Mouse (Mus musculus) ovary, postnatal 14 days (tissue): ENCODE data around the gene Utp20.
"Not testable (repeated sequence)": the region's sequence is repeated elsewhere in the genome, so short reads cannot be mapped to it uniquely, and the experiment has no call there.

Experiments used
- DNase-seq: peaks from one replicate; pipeline ENCODE4 v3.0.0; 2022; ENCODE audit warnings: low spot score

The Utp20 gene

GRCm38 (mm10) chr10:88826188-88826946 lies at the start of gene Utp20:
Utp20 (minus strand) TSS chr10:88826804.
- peak; percentile 58 for DNase-seq

DNA sequence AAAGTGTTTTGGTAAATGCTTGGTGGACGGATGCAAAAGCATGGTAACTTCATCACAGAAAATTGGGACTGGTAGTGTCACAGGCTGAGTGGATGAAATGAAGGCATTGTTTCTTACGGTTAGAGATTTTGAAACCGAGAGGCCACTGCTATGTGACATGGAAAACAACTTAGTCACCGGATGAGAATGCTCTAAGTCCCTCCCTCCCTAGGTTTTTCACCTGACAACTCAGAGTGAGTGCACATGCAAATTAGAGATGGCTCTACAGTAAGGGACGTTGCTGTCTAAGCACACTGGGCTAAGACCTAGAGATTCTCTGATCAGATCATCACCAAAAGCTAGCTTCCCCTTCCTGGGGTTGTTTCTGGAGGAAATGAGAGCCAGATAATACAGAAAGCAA lies 48.3 kb upstream of the Utp20 start:
- no peak for DNase-seq

GRCm38 (mm10) chr10:88866017-88866416 lies 39.4 kb upstream of the Utp20 start:
- no peak for DNase-seq

GRCm38 (mm10) chr10:88862293-88862692 lies 35.7 kb upstream of the Utp20 start:
- DNase-seq, result no peak

- DNase-seq, result no peak
Observed at GRCm38 (mm10) chr10:88861416-88861815, 34.8 kb upstream of the Utp20 start.

- no peak for DNase-seq
Observed at GRCm38 (mm10) chr10:88860911-88861310, 34.3 kb upstream of the Utp20 start.

DNA sequence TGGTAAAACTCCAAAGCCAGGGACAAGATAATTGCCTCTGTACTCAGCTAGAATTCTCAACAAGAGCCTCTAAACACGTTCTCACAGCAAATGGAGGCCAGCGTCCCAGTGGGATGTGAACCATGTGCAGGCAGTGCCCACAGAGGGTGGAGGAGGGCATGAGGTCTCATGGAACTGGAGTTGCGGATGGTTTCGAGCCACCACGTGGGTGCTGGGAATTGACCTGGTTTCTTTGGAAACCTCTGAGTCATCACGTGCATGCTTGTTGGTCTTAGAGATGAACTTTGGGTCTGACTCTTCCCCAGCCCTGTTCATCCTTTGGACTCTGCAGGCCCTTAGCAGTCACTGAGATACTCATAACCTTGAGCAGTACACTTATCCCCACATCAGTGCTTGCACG lies 26.7 kb upstream of the Utp20 start:
- no peak for DNase-seq

- no peak for DNase-seq
Observed at GRCm38 (mm10) chr10:88849976-88850375, 23.4 kb upstream of the Utp20 start.

- DNase-seq, result no peak
Observed at GRCm38 (mm10) chr10:88848876-88849476, 22.4 kb upstream of the Utp20 start.

- DNase-seq, result no peak
Observed at GRCm38 (mm10) chr10:88834227-88834626, 7.6 kb upstream of the Utp20 start.

DNA sequence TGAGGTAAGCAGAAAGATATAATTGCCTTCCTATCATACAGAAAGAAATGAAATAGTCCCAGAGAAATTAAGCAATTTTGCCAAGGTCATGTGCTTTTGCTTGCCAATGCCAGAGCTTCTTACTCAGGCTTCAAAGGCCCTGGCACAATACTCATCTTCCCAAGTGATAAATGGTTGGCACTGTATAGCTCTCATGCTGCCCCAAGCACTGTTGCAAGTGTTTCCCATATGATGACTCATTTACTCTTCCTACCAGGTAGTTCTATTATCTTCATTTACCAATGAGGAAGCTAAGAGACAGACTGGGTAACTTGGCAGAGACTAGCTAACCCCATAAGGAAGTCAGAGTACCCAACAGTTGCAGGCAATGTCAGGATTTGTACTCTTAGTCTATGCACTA lies 1.8 kb upstream of the Utp20 start:
- DNase-seq, result no peak

DNA sequence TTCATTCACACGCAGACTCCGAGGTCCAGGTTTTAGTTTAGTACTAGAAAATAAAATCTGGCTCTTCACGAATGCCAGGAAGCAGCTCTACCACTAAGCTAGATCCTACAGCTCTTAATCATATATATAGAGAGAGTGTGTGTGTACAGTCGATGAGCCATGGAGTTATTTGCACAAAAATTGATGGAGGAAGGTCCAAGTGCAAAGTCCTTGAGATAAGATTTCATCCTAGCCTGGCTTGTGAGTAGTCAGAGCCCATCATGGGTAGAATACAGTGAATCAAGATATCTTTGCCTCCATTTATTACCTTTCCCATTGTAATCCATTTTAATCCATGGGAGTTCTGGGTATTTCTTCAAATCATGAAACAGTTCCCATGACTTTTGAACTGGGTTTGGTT lies 992 bp upstream of the Utp20 start:
- DNase-seq, result no peak

DNA sequence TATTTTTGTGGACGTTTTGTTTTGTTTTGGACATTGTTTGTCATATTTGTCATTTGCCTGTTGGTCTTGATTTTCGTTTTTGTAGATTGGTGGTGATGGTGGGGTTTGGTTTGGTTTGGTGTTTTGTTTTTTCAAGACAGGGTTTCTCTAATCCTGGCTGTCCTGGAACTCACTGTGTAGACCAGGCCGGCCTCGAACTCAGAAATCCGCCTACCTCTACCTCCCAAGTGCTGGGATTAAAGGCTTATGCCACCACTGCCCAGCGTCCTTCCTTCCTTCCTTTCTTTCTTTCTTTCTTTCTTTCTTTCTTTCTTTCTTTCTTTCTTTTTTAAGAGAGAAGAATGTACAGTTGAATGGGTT lies 323 bp upstream of the Utp20 start:
- DNase-seq, result not testable (repeated sequence)

GRCm38 (mm10) chr10:88817335-88817734 lies 9.3 kb downstream of the Utp20 start:
- no peak for DNase-seq

DNA sequence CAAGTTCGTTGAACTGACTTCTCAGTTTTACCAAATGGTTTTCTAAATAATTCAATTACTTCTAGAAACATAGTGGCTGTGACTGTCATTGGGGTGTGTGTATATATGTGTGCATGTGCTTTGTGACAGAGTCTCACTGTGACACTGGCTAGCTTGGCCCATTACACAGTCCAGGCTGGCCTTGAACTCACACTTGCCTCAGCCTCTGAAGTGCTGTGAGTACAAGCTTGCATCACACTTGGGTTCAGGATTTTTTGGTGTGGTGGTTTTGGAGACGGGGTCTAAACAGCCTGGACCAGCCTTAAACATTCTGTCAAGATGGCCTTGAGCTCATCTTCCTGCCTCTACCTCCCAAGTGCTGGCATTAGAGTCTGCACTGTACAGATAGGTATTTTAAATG lies 11.3 kb downstream of the Utp20 start:
- no peak for DNase-seq

GRCm38 (mm10) chr10:88811704-88812103 lies 14.9 kb downstream of the Utp20 start:
- no peak for DNase-seq

DNA sequence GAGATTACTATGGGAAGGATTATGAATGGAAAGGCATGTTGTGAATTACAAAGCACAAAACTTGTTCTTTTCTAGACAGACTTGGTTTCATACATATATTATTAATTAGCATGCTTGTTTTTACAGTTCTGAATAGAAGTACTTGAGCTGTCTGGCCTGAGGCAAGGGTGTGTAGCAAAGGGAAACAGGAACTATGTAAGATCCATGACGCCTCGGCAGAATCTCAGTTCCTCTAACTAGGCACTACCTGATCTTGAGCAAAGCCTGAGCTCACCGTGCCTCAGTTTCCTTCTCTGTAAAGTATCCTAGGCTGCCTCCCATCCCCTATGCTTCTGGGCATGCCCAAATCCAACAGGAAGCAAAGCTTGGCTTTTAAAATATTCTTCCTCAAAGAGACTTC lies 24.4 kb downstream of the Utp20 start:
- DNase-seq, result no peak

DNA sequence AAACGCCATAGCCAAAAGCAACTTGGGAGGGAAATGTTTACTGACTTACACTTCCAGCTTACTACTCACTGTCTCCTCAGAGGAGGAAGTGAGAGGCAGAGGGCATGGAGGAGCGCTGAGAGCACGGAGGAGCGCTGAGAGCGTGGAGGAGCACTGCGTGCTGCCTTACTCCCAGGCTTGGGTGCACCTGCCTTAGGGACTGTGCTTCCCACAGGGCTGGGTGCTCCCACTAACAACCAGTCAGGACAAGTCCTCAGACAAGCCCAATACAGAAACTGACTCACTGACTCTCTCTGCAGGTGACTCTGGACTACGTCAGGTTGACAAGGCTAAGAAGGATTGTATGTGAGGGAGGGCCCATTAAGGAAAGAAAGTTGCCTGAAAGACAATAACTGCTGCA lies 27.2 kb downstream of the Utp20 start:
- no peak for DNase-seq

GRCm38 (mm10) chr10:88797452-88797851 lies 29.2 kb downstream of the Utp20 start:
- DNase-seq, result no peak

GRCm38 (mm10) chr10:88796939-88797338 lies 29.7 kb downstream of the Utp20 start:
- no peak for DNase-seq

DNA sequence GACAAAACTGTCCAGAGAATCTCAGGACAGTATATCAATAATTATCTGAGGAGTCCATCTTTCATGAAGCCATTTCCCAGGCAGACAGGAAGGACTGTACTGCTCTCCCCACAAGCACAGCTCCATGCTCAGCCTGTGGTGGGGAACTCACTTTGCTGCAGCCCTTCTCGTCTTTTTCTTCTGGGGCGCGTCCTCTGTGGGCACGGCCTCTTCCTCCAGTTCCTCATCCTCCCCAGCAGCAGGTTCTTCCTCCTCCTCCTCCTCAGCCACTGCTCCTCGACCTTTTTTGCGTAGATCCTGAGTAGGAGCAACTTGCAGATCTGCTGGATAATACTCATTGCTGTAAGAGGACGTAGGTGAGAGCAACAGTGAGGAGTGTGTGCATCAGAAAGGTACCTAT lies 31.4 kb downstream of the Utp20 start:
- DNase-seq, result no peak

DNA sequence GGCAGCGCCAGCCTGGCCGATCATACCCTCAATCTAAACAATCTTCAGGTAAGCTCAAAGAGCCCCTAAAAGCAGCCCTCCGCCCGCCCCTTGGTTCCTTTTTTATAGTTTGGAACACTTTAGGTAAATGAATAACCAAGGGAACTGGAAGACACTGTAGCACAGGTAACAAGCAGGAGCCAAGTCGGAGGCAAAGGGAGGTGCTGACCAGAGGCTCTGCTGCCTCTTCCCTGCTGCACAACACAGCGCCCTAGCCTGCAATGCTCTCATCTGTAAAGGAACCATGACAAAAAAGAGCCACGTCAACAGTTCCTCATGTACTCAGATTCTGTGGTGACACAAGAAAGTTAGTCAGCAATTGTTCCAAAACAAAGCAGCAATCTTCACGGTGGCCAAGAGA lies 32.0 kb downstream of the Utp20 start:
- DNase-seq, result no peak

DNA sequence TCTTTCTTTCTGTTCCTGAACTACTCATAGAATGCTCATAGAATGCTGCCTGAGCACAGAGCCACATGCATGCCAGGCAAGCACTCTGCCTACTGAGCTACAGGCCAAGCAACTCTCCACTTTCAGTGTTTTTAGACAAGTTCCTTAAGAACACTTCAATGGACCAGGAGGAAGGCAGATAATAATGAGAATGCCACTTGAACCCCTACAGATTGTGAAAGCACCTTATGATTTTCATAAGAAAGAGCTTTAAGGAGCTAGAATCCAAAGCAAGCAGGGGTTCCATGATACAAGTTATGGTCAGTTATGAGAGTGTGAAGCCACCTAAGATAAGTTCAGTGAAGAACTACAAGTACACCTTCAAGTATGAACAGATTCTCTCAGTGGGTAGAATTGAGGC lies 32.9 kb downstream of the Utp20 start:
- DNase-seq, result no peak

DNA sequence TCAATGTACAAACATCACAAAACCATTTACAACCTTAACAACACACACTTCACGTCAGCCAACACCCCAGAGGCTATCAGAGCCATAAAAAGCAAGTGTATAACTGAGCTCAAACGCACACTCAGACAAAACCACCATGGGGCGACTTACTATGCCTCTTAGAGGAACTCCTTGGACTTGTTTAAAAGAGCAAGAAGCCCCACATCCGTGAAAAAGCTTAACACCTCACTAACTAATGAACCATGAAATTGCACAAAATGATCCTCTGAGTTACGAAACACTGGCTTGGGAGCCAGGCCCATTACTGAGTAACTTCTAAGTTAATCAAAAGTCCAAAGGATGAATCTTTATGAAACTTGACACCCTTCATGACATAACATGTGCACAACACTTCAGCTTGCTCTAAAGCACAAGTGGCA lies 42.1 kb downstream of the Utp20 start:
- DNase-seq, result no peak
